Mouse (Mus musculus): Measurements from ENCODE around the gene Senp6.

DNA sequence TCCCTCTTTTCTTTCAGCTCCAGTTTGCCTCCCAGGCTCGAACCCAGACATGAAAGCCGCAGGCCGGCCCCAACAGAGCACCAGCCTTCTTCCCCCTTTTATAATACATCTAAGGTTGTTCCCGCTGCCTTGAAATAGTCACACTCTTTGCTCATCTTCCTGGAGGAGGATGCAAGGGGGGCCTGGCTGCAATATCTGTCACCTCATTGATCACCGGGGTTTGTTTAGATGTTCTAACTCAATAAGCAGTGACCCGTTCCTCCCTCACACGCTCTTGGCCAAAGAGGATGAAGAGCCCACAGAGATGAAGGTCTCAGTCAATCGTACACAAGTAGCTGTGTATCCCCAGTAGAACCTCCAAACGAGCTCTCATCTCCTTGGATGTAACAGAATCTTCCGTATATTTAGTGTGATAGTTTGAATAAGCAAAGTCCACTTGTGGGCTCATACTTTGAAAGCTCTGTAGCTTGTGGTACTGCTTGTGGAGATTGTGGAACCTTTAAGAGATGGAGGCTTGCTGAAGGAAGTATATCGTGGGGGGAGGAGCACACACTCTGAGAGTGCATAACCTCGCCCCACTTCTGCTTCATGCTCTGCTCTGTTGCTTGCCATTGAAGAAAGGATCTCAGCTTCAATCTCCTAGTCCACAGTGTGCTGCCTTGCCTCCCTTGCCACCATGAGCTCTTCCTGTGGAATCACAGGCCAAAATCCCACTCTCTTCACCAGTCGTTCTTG is 29.3 kb upstream of the Senp6 start:
- TF ChIP-seq MAX (IDR thresholded peaks at IDR 0.05; ENCODE audit: low read depth) (no peak), CEBPB (IDR thresholded peaks at IDR 0.05; ENCODE audit: insufficient read depth, poor library complexity, severe bottlenecking) (no peak), USF1 (IDR thresholded peaks at IDR 0.05; ENCODE audit: low read depth) (no peak), POLR2A (IDR thresholded peaks at IDR 0.05; ENCODE audit: insufficient read length, low read depth) (no peak), E2F4 (IDR thresholded peaks at IDR 0.05; ENCODE audit: insufficient read depth) (no peak), SRF (IDR thresholded peaks at IDR 0.05; ENCODE audit: control insufficient read depth, insufficient read length, low read depth) (no peak), MYOG (IDR thresholded peaks at IDR 0.05; ENCODE audit: control insufficient read depth in 1 of 3, insufficient read depth in 1 of 3, insufficient read length in 2 of 3, low read depth in 2 of 3) (no peak)

Measured in myocyte (in vitro differentiated cells).